Mouse (Mus musculus) spleen, postnatal 4 days (tissue): ENCODE results near the gene Onecut1.

ENCODE experiments used
- DNase-seq, 2 experiments: peaks; one replicate each; pipeline ENCODE4 v3.0.0; 2022; ENCODE audit warnings: low spot score in 2 of 2

Onecut1 gene

DNA sequence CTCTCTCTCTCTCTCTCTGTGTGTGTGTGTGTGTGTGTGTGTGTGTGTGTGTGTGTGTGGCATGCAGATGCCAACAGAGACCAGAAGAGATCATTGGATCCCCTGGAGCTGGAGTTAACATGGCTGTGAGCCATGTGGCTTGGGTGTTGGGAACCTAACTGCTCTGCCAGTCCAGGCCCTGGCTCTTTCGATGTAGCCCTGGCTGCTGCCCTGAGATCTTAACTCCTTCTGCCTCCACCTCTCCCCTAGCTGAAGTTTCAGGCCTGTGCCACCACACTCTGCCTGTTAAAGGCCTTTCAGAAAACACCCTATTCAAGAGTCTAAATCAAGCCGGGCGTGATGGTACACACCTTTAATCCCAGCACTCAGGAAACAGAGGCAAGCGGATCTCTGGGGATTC, 49.7 kb downstream of the Onecut1 start:
- DNase-seq, result no peak

DNA sequence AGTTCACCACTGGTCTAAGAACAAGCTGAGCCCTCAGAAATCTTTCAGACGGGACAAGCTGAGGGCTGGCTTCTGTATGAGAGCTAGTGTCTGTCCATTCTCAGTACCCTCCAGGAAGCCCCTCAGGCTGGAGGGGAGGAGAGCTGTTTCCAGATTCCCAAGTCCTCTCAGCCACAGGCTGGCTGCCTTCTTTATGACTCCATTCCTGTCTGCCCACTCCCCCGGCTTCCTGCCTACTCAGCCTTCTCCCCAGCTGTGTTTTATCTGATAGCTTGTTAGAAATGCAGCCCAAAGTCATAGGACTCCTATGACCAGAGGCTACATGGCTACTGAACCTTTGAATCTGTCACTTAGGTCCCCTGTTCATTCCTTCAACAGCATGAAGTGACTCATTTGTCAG, 50.2 kb downstream of the Onecut1 start:
- DNase-seq, result no peak

- no peak for DNase-seq
Observed at GRCm38 (mm10) chr9:74912619-74913376, 51.1 kb downstream of the Onecut1 start.

GRCm38 (mm10) chr9:74915611-74916010, 53.9 kb downstream of the Onecut1 start:
- no peak for DNase-seq

DNA sequence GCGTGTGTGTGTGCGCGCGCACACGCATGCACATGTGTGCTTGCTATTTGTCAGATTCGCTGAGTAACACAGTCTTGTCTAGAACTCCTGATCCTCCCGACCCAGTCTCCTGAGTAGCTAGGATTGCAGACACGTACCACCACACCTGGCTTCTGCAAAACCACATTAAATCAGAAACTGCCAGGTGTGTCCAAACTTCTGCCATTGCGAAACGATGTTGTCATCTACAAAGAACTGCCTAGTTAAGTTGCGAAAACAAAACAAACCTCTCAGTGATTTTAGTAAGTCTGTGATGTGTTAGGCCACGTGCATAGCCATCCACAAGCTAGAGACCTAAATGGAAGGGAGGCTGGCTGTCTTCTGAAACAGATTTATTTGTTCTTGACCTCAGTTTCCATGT, 58.7 kb downstream of the Onecut1 start:
- DNase-seq, result no peak

DNA sequence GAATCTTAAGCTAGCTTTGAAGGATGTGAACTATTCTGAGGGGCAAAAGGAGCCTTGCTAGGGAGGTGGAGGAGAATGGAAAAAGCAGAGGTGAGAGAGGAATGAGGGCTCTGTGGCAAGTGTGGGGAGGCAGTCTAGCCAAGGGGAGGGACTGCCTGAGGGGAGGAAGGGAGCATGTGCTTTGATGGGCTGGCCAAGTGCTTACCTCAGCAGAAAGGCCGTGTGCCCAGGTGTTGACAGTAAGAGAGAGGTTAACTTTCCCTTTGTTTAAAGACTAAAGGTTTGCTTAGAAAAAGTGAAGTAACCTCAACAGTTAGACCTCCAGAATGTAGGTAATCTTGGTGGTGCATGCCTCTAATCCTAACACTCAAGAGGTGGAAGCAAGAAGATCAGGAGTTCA, 59.7 kb downstream of the Onecut1 start:
- no peak for DNase-seq

DNA sequence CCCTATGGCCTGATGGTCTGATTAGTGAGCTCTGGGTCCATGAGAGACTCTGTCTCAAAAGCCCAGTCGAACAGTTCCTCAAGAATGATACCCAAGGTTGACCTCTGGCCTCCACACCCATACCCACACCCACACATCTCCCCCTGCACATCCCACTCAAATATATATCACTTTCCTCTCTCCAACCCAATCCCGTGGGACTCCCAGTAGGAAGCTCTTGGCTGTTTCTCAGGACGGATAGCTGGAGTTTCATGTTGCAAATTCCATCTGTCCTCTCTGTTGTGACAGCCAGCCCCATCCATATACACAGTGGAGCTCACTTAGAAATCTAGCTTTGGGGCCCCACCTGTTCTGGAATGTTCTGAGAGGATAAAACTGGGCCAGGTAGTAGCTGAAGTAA, 61.2 kb downstream of the Onecut1 start:
- no peak for DNase-seq

GRCm38 (mm10) chr9:74923291-74923977, 61.7 kb downstream of the Onecut1 start:
- no peak for DNase-seq

- DNase-seq, result no peak
Observed at GRCm38 (mm10) chr9:74925220-74925769, 63.6 kb downstream of the Onecut1 start.

DNA sequence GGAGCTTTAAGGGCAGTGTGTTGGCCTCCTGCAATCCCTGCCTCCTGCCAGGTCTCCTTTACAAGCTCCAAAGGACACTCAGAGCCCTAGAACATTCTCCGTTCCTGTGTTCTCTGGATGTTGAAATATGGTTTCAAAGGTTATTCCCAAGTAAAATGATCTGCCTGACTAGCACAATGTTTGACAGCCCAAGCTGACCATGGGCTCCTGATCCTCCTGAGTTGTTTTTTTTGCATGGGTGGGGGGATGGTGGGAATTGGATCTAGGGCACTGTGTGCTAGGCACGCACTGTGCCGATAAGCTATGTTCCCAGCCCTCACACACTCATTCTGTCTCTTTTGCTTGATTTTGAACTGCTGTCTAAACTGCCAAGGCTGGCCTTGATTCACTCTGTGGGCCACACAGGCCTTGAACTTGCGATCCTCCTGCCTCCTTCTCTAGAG, 68.3 kb downstream of the Onecut1 start:
- DNase-seq, result no peak

- DNase-seq, result no peak
Observed at GRCm38 (mm10) chr9:74930653-74931052, 68.9 kb downstream of the Onecut1 start.

DNA sequence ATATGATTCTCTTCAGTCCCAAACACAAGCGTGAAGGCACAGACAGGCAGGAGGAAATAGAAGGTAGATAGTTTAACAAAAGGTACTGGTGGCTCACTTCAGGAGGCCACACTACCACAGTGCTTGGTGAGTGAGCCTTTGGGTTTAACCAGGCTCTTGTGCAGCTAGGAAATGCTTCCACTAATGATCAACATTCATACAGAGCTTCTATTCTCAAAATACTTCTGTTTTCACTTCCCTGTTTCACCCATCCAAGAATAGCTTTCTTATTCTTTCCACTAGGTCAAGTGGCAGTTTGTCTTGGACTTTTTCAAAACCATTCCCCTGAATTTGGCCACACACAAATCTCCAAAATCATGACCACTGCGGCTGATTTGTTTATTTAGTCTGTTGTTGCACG, 73.6 kb downstream of the Onecut1 start:
- no peak for DNase-seq

- no peak for DNase-seq
Observed at GRCm38 (mm10) chr9:74937761-74938160, 76.0 kb downstream of the Onecut1 start.

GRCm38 (mm10) chr9:74938670-74939534, 77.2 kb downstream of the Onecut1 start:
- no peak for DNase-seq
